9 mouse cellular contexts compared by ENCODE assay signal in genomic region chr3:90445417-90446200, GRCm38 (mm10). TPM values are rescaled to one million over a fixed set of nuclear protein-coding genes. Genes with fewer than 3 reads are reported as not detected.
DNase-seq lines count a peak whose midpoint lies in the region; TF ChIP-seq lines count a peak whose summit lies in the region.
"Had no signal": no experiment of that assay in that cellular context is flagged by ENCODE, and none has a peak within 500 bp of the region (broad histone marks: within the 10 kb centered on the region; RNA-seq: fewer than 3 reads in every experiment).

No protein-coding gene starts in this region.

- 0 out of 2 replicates have a peak, but pooled peaks cover 4% of the 10 kb centered on the region for H3K4me1 ChIP-seq in kidney, adult 2 months (ENCODE audit: control insufficient read depth, insufficient read depth, low read length)
- peaks cover 27% of the 10 kb centered on the region for H3K4me1 ChIP-seq in hindbrain, embryonic 10.5 days (replicated peaks)

- whole genome bisulfite sequencing in kidney, adult 2 months: 69% methylated on average over 11 of the region's 11 CpGs
- WGBS in hindbrain, embryonic 10.5 days: 64% methylated on average over 11 of the region's 11 CpGs

- H3K4me3 ChIP-seq in kidney, adult 2 months (ENCODE audit: insufficient read depth, low read depth, low read length): no peak overlapping the region
- H3K4me3 ChIP-seq in hindbrain, embryonic 10.5 days: peak overlapping the region; percentile 50

- DNase-seq in kidney, adult 2 months: peak; percentile 26
- DNase-seq in kidney, adult 8-10 months: no peak
- DNase-seq in adipocyte (ENCODE audit: low spot score): peak; percentile 50
- no peak for DNase-seq in hindbrain, embryonic 10.5 days (ENCODE audit: low spot score)
- DNase-seq in mesoderm, embryonic 11.5 days (ENCODE audit: low read depth, low spot score): peak; percentile 21
- DNase-seq in yolk sac, embryonic 10.5 days (ENCODE audit: low spot score): no peak
- DNase-seq in cerebellum, postnatal 36 days: no peak
- DNase-seq in ovary, adult 18-20 months (ENCODE audit: low spot score): no peak

- H3K9me3 ChIP-seq in hindbrain, embryonic 10.5 days: no peaks in the 10 kb centered on the region

- TF ChIP-seq CTCF in kidney, adult 2 months (conservative IDR thresholded peaks at IDR 0.05; ENCODE audit: insufficient read depth, insufficient read length, low read depth, low read length): no peak

- no peaks in the 10 kb centered on the region for H3K36me3 ChIP-seq in kidney, adult 2 months (ENCODE audit: control insufficient read depth, insufficient read depth, low read length)
- H3K36me3 ChIP-seq in hindbrain, embryonic 10.5 days: no peaks in the 10 kb centered on the region

- no peaks in the 10 kb centered on the region for H3K27me3 ChIP-seq in kidney, adult 2 months (replicated peaks; ENCODE audit: control insufficient read depth, insufficient read depth, low read length)
- H3K27me3 ChIP-seq in hindbrain, embryonic 10.5 days (ENCODE audit: insufficient read depth, poor library complexity, severe bottlenecking): no peaks in the 10 kb centered on the region
- H3K27me3 ChIP-seq: CH12.LX had no signal

- no peak for TF ChIP-seq POLR2A in kidney, adult 2 months (IDR thresholded peaks at IDR 0.05; ENCODE audit: low read depth, low read length)

- H3K27ac ChIP-seq in kidney, adult 2 months (ENCODE audit: insufficient read depth, low read depth, low read length): peak overlapping the region; percentile 56
- peak overlapping the region; percentile 96 for H3K27ac ChIP-seq in hindbrain, embryonic 10.5 days

RNA-seq across cellular contexts. Expression of gene Ints3, which starts 12.2 kb away (rescaled TPM):
- 22.9 and 23.6 TPM in 2 replicates for polyA plus RNA-seq in kidney, adult 2 months (2012; rRNA removed)
- 37.6 and 39.7 TPM in 2 replicates for polyA plus RNA-seq in hindbrain, embryonic 10.5 days (2016; fragmentation: Nextera tagmentation; extraction: Ambion mirVana)

RNA-seq across cellular contexts. Expression of gene Npr1, which starts 20.1 kb away (rescaled TPM):
- polyA plus RNA-seq in kidney, adult 2 months (2012; rRNA removed): 51.4 and 55.4 TPM in 2 replicates
- 3.0 TPM in 2 replicates for polyA plus RNA-seq in hindbrain, embryonic 10.5 days (2016; fragmentation: Nextera tagmentation; extraction: Ambion mirVana)

RNA-seq across cellular contexts. Expression of gene Ilf2, which starts 30.3 kb away (rescaled TPM):
- 19.4 and 22.8 TPM in 2 replicates for polyA plus RNA-seq in kidney, adult 2 months (2012; rRNA removed)
- 315 and 340 TPM in 2 replicates for polyA plus RNA-seq in hindbrain, embryonic 10.5 days (2016; fragmentation: Nextera tagmentation; extraction: Ambion mirVana)

RNA-seq across cellular contexts. Expression of gene Snapin, which starts 45.2 kb away (rescaled TPM):
- polyA plus RNA-seq in kidney, adult 2 months (2012; rRNA removed): 20.7 and 25.3 TPM in 2 replicates
- 60.9 and 69.1 TPM in 2 replicates for polyA plus RNA-seq in hindbrain, embryonic 10.5 days (2016; fragmentation: Nextera tagmentation; extraction: Ambion mirVana)

RNA-seq across cellular contexts. Expression of gene Slc27a3, which starts 55.9 kb away (rescaled TPM):
- 12.9 and 16.2 TPM in 2 replicates for polyA plus RNA-seq in kidney, adult 2 months (2012; rRNA removed)
- polyA plus RNA-seq in hindbrain, embryonic 10.5 days (2016; fragmentation: Nextera tagmentation; extraction: Ambion mirVana): 28.5 and 29.1 TPM in 2 replicates

Comparison
In these comparisons a context has a peak if more than half of its experiments do, and no peak if none do; other contexts are left out.
1. DNase-seq: peak in kidney, adult 2 months (single experiment), adipocyte (single experiment) and mesoderm, embryonic 11.5 days (single experiment); none in kidney, adult 8-10 months (0 of 2), hindbrain, embryonic 10.5 days (single experiment), yolk sac, embryonic 10.5 days (single experiment), cerebellum, postnatal 36 days (0 of 2) and ovary, adult 18-20 months (single experiment).
2. RNA of gene Npr1, which starts 20.1 kb away (polyA plus RNA-seq): 51.4 to 55.4 TPM in kidney, adult 2 months; 3.0 TPM in hindbrain, embryonic 10.5 days; every median in the first group is over 10 times any median in the second.
3. RNA of gene Ilf2, which starts 30.3 kb away (polyA plus RNA-seq): 315 to 340 TPM in hindbrain, embryonic 10.5 days; 19.4 to 22.8 TPM in kidney, adult 2 months; every median in the first group is over 10 times any median in the second.